Mouse (Mus musculus): ENCODE data around the gene Aunip.

The Aunip gene

DNA sequence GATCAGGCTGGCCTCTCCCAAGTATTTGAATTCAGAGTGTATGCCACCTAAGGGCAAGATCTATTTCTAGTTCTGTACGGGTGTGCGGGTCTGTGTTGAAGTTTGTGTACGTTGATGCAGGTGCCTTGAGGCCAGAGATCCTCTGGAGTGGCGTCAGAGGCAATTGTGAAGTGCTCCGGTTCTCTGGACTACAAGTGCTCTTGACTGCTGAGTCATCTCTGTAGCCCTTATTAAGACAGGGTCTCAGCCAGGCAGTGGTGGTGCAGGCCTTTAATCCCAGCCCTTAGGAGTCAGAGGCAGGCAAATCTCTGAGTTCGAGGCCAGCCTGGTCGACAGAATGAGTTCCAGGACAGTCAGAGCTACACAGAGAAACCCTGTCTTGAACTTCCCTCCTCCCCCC lies 4.8 kb downstream of the Aunip start:
- no peak for DNase-seq (ENCODE audit: low spot score)

DNA sequence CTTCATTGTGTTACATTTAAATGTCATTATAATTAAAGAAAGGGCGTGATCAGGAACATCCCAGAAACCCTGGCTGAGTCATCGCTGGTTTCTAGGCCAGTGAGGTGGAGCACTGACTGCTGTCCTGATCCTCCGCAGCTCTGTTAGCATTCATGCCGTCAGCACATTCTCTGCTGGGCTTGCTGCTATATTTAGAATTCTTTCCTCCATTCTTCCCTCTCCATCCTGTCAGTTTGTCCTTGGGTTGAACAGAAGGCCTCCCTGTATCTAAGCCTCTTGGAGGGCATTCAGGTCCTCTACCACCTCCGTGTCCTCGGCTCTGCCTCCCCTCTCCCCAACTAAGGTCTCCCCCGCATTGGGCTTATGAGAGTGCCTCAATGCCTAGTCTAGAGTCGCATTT lies 6.2 kb downstream of the Aunip start:
- DNase-seq (ENCODE audit: low spot score) = no peak

DNA sequence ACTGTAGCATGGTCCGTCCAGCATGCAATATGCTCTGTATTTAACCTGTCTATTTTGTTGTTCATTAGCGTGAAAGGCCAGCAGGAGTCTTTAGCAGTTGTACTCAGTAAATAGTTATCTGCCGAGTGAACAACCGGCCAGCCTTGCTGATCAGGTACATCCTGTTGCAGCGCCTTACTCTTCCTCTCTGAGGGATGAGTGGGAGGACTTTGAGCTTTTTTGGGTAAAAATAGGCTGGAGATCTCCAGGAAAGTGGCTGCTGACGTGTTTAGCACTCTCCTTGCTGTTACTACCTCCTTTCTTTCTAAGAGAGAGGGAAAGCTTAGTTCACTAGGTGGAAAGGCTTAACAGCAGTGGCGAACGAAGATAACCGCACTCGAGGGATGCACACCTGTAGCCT lies 6.9 kb downstream of the Aunip start:
- DNase-seq (ENCODE audit: low spot score) = no peak

DNA sequence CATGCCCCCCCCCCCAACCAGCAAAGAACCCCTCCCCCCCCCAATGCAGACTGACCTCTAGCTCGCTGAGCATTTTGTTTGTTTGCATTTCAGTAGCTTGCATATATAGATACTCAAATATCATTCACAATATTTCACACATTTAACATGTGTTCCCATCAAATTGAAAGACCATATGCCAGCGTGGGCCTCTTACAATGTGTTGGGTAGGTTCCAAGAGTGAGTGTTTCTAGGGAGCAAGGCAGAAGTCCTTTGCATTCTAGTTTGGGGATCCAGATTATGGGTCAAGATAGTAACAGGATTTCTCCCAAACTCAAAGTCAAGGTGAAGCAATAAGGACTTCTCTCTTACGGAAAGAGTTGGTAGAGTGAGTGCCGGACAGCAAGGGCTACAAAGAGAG lies 7.7 kb downstream of the Aunip start:
- DNase-seq (ENCODE audit: low spot score) = no peak

DNA sequence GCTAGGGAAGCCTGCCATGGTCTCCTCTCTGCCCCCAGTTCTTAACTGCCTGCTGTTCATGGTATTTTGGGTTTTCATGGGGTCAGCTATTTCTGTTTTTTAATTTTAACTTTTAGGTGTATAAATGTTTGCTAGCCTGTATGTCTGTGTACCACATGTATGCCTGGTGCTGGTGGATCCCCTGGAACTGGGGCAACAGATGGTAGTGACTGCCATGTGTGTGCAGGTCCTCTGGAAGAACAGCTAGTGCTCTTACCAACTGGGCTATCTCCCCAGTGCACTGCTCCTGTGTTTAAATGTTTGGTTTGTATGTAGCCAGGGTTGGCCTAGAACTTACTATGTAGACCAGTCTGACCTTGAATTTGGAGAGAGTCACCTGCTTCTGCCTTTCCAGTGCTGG lies 8.5 kb downstream of the Aunip start:
- no peak for DNase-seq (ENCODE audit: low spot score)

DNA sequence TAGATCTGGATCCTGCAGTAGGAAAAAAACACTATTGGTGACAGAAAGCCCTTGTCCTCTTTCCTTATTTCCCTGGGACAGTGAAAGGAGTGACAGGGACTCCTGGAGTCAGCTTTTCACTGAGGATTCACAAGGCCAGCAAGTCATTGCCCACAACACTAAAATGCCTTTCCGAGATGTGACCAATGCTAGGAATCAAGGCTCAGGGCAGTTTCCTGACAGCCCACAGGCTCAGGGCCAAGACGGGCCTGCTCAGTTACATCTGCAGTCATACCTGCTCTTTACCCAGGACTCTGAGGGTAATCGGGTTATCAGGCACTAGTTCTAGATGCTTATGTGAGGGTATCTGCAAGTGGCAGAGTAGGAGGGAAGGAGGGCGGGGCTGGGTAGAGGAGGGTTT lies 12.6 kb downstream of the Aunip start:
- DNase-seq (ENCODE audit: low spot score) = no peak

DNA sequence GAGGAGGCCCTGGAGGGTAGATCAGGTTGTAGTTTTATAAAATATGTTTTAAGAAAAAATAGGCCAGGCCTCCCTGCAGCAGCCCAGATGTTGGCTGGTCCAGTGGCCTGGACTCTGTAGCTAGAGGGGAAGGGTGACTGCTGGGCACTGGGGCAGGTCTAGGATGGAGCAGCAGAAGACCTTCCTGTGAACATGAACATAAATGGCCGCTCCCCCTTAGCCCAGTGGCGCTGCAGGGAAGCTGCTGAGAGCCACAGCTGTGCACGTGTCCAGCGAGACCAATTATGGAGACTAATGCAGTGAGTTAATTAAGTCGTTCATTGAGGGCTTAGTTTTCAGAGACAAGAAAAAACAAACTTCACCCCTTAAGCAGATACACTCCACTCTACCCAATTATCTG lies 15.0 kb downstream of the Aunip start:
- no peak for DNase-seq (ENCODE audit: low spot score)

DNA sequence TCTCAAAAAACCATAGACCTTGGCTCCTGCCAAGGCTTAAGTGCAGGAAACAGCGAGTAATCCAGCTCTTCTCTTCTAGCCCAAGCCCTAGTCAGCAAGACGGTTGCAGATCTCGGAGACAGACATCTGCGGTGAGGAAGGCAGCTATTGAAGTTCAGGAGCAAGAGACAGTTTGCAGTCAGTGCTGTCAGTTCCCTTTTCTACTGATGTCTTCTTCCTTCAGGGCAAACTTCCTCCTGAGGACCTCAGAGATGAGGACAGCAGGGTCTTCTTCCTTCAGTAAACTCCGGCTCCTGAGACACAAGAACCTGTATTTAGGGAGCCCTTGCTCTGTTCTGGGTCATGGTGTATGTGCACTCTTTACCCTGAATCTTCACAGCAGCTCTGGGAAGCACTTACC lies 15.4 kb downstream of the Aunip start:
- no peak for DNase-seq (ENCODE audit: low spot score)

DNA sequence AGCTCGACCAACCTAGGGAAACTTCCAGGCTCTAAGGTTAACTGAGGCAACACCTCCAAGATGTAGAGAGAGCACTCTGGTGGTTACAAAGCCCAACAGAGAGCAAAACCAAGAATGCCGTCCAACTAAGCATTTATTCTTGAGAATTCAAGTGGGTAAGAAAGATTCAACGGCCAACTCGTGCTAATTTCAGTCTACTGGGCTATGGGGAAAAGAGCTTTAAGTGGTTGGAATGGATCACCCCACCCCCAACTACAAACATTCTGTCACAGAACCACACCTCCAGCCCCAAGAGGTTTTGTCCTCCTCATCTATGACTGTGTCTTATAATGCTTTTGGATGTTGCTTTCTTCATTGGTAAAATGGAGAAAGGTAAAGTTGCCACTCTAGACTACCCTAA lies 22.1 kb downstream of the Aunip start:
- no peak for DNase-seq (ENCODE audit: low spot score)

DNA sequence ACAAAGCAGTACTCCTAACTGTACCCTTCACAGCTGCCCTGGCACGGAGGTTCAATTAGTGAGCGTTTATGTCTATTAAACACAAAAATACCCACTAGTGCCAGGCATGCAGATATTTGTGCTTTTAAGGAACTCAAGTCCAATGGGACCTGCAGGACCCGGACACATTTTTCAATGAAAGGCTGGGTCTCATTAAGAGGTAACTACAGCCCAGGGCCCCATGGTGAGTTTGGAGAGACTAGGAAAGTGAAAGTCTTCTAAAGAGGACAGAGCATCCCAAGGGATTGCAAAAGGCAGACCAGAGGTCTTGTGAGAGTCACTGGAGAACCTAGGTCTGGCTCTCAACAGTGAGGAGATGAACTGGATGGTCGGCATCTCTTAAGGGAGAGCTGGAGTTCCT lies 22.6 kb downstream of the Aunip start:
- DNase-seq (ENCODE audit: low spot score) = no peak

DNA sequence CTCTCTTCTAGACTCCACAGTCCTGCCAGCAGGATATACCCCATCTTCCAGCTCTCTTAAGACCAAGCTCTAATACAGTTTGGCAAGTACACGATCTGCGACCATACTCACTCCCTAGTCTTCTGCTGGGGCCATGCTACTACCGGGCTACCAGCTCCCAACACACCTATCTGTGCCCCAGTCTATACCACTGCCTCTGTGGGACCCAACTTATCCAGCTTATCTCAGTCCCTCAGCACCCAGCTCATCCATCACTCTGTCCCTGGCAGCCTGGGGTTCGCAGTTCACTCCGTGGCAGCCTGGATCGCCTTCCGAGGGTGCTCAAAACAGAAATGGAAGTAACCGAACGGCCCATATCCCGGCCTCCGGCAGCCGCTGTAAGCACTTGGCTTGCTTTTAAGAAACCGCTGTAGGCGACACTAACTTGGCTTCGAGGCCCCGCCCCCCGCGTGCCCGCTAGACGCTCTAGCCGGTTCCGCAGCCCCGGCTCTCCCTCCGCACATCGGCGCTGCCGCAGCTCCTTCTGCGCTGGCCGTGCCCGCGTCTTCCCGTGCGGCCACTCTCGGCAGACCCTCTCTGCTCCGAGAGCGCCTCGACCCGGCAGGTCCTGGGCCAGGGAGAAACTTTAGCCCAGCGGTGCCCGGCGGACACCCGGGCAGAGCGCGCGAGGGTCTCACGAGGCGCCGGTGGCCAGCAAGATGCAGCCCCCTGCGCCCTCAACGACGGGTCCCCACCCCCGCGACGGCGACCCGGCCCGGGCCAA lies 23.5 kb downstream of the Aunip start:
- DNase-seq (ENCODE audit: low spot score) = peak; percentile 60

DNA sequence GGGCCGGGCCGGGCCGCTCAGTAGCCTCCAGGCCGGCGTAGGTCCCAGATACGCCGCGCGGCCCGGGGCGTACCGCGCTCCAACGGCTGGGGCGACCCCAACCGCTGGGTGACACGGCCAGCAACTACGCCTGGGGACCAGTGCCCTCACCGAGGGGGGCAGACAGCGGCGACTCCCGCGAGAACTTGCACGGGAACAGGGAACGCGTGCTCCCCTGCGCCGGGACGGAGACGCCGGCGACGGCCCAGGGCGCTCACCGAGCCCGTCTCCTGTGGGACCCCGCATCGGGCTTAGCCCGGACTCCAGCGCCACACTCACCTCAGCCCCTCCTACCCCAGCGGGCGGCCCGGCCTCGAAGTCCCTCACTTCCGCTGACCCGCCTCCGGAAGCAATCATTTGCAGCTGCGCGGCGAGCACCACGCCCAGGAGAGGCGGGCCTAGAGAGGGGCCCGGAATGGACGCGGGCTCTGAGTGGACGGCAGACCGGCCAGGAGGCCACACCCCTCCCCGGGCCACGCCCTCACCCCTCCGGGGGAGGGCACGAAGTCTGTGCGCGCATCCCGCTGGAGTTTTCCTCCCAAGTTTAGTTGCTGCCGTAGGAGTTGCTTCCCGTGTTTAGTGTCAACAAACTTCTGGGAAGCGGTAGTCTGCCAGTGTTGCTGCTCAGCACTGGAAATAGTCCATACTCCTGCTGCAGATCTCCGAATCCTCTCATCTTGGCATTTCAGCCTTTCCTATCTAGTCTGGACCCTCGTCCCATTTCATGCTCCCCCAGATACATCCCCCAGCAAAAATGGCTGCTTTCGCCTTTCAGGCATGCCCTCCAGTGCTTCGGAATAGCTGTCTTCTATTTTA lies 24.4 kb downstream of the Aunip start, which contains the start of gene Mtfr1l:
Gene Mtfr1l, minus strand, starts transcription at position 456 of the 855 bp plus-strand sequence.
- DNase-seq (ENCODE audit: low spot score) = peak; percentile 90

DNA sequence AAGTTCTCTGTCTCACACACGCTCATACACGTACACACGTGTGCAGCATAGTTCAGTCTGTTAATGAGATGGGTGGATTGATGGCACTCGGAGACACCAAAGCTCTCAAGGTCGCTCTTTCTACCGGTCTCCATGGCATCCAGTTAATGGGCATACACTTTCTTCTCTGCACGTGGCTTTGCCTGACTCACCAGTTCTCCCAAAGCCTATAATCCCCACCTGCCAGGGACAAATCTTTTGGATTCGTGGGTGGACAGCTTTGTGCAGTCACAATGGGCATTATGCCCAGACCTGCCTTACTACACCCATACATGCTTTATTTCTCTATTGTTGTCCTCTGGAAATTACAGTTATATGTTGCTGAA lies 25.0 kb downstream of the Aunip start:
- no peak for DNase-seq (ENCODE audit: low spot score)

DNA sequence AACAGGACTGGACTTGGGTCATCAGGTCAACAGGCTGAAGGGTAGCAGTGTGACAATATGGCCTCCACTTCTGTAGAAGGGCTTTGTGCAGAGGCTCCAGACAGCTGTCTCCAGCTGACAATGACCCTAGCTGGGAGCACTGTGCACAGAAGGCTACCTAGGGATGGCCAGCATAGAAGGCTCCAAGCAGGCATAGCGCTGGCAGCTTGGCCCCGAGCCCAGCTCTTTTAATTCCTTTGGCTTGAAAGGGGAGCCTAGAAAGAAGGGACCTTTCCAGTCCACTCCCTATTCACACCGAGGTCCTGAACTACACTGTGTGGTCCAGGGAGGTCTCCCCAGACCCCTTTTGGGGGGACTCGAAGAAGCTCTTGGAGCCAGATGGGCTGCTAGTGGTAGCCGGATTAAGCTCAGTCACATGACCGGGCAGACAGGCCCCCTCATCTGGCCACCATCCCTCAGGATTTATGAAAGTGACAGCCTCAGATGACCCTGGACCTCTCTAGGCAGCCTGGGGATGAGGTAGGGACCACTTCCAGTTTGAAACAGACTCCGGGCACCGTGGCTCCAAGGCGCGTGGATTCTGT lies 28.3 kb downstream of the Aunip start:
- no peak for DNase-seq (ENCODE audit: low spot score)

DNA sequence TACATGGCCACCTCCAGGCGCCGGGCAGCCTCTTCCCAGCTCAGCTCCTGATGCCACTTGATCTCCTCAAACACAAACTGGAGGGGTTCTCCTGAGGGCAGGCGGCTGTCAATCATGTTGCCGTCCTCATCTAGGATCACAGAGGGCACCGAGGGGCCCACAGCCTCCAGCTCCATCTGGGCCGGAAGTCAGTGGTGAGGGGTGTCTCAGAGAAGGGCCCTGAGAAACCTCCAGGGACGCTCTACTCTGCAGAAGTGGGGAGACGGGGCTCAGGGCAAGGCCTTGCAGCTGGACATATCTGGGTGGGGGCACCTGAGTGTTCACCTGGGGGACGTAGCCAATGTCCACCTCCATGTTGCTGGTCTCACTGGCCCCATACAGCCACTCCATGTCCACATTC lies 31.9 kb downstream of the Aunip start:
- no peak for DNase-seq (ENCODE audit: low spot score)

DNA sequence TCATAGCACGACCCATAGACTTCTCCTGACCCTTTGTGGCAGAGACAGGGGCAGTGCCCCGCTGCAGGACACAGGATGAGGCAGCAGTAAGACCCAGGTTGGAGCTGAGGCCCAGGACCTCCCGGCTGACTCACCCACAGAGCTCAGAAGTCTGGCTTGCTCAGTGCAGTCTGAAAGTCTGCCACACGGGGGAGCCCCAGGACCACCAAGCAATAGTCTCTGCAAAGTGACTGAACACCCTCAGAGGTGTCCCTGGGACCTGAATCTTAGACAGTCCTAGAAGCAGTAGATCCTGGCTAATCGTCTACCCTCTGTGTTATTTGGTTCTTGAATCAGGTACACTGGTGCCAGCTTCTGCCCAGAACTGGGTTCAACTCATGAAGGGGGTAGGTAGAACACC lies 32.5 kb downstream of the Aunip start:
- DNase-seq (ENCODE audit: low spot score) = peak; percentile 85

DNA sequence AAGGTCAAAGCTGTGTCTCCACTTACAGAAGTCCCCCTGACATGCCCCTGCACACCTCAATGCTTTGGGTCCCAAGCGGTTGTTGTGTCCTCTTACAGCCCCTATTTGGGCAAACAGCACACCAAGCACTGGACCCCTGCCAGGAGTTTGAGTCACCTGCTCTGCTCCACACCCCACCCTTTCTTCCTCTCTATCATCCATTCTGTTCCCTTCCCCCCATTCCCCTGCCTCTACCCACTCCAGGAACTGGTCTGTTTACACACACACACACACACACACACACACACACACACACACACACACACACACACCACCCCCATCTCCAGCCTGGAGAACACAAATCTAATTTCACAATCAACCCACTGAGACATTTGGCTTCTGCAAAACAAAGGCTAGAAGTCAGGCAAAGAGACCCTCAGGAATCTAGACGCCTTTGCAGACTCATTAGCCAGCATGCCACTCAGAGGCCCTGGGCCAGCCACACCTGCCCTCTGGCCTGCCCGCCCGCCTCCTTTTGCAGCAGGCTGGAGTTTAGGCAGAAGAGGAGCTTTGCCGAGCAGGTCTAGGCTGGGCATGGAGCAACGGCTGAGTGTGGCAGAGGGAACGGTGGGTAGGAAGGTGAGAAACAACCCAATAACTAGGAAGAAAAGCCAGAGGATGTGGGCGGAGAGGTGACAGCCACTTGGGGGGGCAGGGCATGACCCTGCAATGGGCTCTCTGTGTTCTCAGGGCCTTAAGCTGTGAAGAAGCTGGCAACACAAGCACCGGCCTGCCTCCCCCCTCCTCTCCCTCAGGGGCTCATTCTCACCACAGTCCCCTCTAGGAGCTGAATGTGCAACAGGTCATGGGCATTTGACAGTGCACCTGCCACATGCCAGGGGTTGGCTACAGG lies 36.3 kb downstream of the Aunip start:
- DNase-seq (ENCODE audit: low spot score) = no peak

DNA sequence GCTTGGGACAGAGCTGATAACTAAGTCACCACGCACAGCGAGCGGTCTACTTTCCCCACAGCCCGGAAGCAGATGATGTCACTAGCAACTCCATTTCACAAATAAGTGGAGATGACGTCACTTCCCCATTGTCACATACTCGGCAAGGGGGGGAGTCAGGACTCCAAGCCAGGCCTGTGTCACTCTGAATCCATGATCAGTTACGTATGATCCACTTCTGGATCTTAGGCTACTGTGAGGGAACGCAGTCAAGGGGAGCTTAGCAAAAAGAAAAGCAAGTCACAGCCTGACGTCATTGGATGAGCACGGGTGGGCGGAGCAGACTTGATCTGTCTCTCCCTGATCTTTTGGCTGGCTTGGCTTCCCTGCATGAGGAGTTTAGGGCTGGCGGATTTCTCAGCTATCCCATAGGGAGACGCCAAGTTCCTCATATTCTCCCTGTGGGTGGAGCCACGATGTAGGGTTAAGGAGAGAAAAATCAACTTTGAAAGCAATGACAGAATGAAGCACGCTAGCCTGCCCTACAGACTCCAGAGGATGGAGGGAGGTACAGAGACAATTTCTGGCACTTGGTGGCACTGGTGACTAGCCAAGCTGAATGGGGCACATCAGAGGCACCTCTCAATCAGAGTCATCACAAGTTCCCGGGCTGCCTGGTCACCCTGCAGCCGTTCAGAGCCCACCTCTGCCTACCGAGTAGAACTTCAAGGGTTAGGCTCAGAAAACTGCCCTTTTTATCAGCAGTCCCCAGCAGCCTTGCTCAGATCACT lies 37.6 kb downstream of the Aunip start:
- DNase-seq (ENCODE audit: low spot score) = no peak

DNA sequence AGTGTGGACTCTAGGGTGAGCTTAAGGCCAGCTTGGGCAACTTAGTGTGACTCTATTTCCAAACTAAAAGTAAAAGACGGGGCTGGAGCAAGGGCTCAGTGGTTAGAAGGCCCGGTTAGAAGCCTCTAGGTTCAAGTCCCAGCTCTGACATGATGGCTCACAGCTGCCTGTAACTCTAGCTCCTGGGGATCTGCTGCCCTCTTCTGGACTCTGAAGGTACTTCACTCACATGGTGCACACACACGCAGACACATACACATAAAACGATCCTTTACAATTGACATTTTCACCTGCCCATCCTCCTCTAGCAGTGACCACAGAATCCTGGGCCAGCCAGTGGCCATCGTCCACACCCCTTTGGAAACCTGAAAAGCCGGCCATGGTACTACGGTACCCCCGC lies 39.1 kb downstream of the Aunip start:
- no peak for DNase-seq (ENCODE audit: low spot score)

DNA sequence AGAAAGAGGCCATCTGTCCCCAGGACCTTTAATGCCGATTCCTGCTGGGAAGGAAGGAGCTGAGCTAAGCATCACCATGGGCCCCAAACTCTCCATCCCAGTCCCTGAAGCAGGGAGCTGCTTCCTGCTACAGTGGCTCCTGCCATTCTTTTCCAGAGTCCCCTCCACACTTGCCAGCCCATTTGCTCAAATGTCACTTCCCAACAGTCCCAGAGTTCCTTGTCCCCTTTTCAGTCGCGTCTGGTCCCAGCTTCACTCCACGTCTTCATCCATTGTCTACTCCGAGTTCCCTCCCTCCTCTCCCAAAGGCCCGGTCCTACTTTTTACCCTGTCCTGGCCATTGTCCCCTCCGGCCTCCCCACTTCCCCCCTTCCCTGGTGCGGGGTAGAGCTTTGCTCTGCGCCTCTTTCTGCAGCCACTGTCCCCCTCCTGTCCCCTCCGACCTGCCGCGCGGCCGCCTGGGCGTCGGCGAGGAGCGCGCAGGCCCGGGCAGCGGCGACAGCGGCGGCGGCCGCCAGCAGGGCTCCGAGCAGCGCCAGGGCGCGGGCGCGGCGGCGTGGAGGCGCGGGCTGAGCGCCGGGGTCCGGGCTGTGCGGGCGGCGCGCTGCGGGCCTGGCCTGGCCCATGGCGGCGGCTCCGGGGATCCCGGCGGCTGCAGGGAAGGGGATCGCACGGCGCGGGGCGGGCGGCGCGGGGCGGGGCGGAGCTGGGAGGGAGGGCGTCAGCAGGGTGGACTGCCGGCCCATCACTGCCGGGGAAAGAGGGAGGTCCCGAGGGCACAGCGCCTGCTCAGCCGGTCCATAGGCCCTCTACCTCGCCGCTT lies 40.9 kb downstream of the Aunip start, which contains the start of gene Selenon:
Gene Selenon, minus strand, starts transcription at position 673 of the 823 bp plus-strand sequence.
- no peak for DNase-seq (ENCODE audit: low spot score)

All from c-Kit-positive CD71-positive TER-119-positive erythroid progenitor cells, embryonic 14.5 days (primary cell).